Mouse (Mus musculus) kidney, adult 2 months (tissue): ENCODE measurements around the gene Arhgdib.

Experiments
- CTCF ChIP-seq: fragments of 200-500 bp; conservative IDR thresholded peaks from 2 replicates; pipeline ENCODE4 v1.5.1; 2011; ENCODE audit warnings: low read depth, mild to moderate bottlenecking, control low read depth, low read length, moderate library complexity, mixed read lengths; ENCODE audit not compliant: insufficient read depth, insufficient read length
- POLR2A ChIP-seq: fragments of 200-500 bp; IDR thresholded peaks from one replicate; pipeline ENCODE4 v1.6.1; 2011; ENCODE audit warnings: low read depth, low read length, control low read depth

GRCm38 (mm10) chr6:136937117-136937516 is 4.6 kb downstream of the Arhgdib start:
- TF ChIP-seq CTCF (no peak), POLR2A (no peak)
